Comparison of ENCODE assay signal across 9 mouse cellular contexts in genomic region chr17:14672402-14672801, GRCm38 (mm10). TPM values are rescaled to one million over a fixed set of nuclear protein-coding genes. Genes with fewer than 3 reads are reported as not detected.
DNase-seq lines count a peak whose midpoint lies in the region; ATAC-seq lines count a peak whose summit lies in the region.
"Had no signal": no experiment of that assay in that cellular context is flagged by ENCODE, and none has a peak within 500 bp of the region (broad histone marks: within the 10 kb centered on the region; RNA-seq: fewer than 3 reads in every experiment).

No protein-coding gene starts in this region.

- peak; percentile 26 for DNase-seq in embryonic facial prominence, embryonic 14.5 days (ENCODE audit: low spot score)
- no peak for DNase-seq in embryonic facial prominence, embryonic 10.5 days (ENCODE audit: low spot score)
- DNase-seq in heart, adult 9 months (ENCODE audit: low spot score in 2 of 2): peak; percentile 86 to 89
- peak; percentile 64 for DNase-seq in lung, postnatal 14 days
- DNase-seq in kidney, postnatal 14 days: no peak

- H3K9me3 ChIP-seq in embryonic facial prominence, embryonic 14.5 days (ENCODE audit: control insufficient read depth, low read length): no peaks in the 10 kb centered on the region
- H3K9me3 ChIP-seq in embryonic facial prominence, embryonic 10.5 days: no peaks in the 10 kb centered on the region
- no peaks in the 10 kb centered on the region for H3K9me3 ChIP-seq in neural tube, embryonic 14.5 days (ENCODE audit: control insufficient read depth, low read length)
- H3K9me3 ChIP-seq in neural tube, embryonic 15.5 days (replicated peaks): no peaks in the 10 kb centered on the region
- H3K9me3 ChIP-seq in liver, embryonic 12.5 days (replicated peaks): no peaks in the 10 kb centered on the region
- H3K9me3 ChIP-seq: neural tube, embryonic 12.5 days had no signal

- H3K4me2 ChIP-seq in embryonic facial prominence, embryonic 14.5 days (ENCODE audit: low read depth, low read length): no peak overlapping the region
- H3K4me2 ChIP-seq in neural tube, embryonic 14.5 days (ENCODE audit: low read depth, low read length): no peak overlapping the region
- no peak overlapping the region for H3K4me2 ChIP-seq in neural tube, embryonic 15.5 days
- H3K4me2 ChIP-seq in liver, embryonic 12.5 days: no peak overlapping the region
- H3K4me2 ChIP-seq: neural tube, embryonic 12.5 days had no signal

- no peak for ATAC-seq in embryonic facial prominence, embryonic 14.5 days (ENCODE audit: low read depth)
- ATAC-seq in neural tube, embryonic 14.5 days (ENCODE audit: low read depth): peak; percentile 38; the same call in 1 of the 2 replicates
- ATAC-seq in neural tube, embryonic 15.5 days (ENCODE audit: low FRiP score): no peak
- no peak for ATAC-seq in liver, embryonic 12.5 days

- H3K4me3 ChIP-seq in embryonic facial prominence, embryonic 14.5 days (ENCODE audit: low read depth, low read length): no peak overlapping the region
- no peak overlapping the region for H3K4me3 ChIP-seq in embryonic facial prominence, embryonic 10.5 days
- no peak overlapping the region for H3K4me3 ChIP-seq in neural tube, embryonic 14.5 days (ENCODE audit: low read depth, low read length)
- H3K4me3 ChIP-seq in neural tube, embryonic 15.5 days (replicated peaks): no peak overlapping the region
- no peak overlapping the region for H3K4me3 ChIP-seq in liver, embryonic 12.5 days
- H3K4me3 ChIP-seq: neural tube, embryonic 12.5 days had no signal

- no peaks in the 10 kb centered on the region for H3K27me3 ChIP-seq in embryonic facial prominence, embryonic 14.5 days (replicated peaks; ENCODE audit: control insufficient read depth, insufficient read depth, low read length)
- no peaks in the 10 kb centered on the region for H3K27me3 ChIP-seq in embryonic facial prominence, embryonic 10.5 days (replicated peaks; ENCODE audit: low read depth, poor library complexity, severe bottlenecking)
- no peaks in the 10 kb centered on the region for H3K27me3 ChIP-seq in neural tube, embryonic 14.5 days (ENCODE audit: control insufficient read depth, insufficient read depth, low read length)
- H3K27me3 ChIP-seq in neural tube, embryonic 15.5 days (replicated peaks): no peaks in the 10 kb centered on the region
- no peaks in the 10 kb centered on the region; the same call in 1 of the 2 replicates for H3K27me3 ChIP-seq in liver, embryonic 12.5 days (replicated peaks)
- H3K27me3 ChIP-seq: neural tube, embryonic 12.5 days had no signal

- H3K9ac ChIP-seq in embryonic facial prominence, embryonic 14.5 days (ENCODE audit: low read depth, low read length): no peak overlapping the region
- no peak overlapping the region for H3K9ac ChIP-seq in neural tube, embryonic 14.5 days (replicated peaks; ENCODE audit: low read depth, low read length)
- H3K9ac ChIP-seq in neural tube, embryonic 15.5 days (replicated peaks): no peak overlapping the region
- no peak overlapping the region for H3K9ac ChIP-seq in liver, embryonic 12.5 days
- H3K9ac ChIP-seq: neural tube, embryonic 12.5 days had no signal

- H3K27ac ChIP-seq in embryonic facial prominence, embryonic 14.5 days (replicated peaks; ENCODE audit: low read depth, low read length): no peak overlapping the region
- no peak overlapping the region for H3K27ac ChIP-seq in embryonic facial prominence, embryonic 10.5 days (replicated peaks)
- H3K27ac ChIP-seq in neural tube, embryonic 14.5 days (ENCODE audit: low read depth, low read length): no peak overlapping the region
- no peak overlapping the region for H3K27ac ChIP-seq in neural tube, embryonic 15.5 days (replicated peaks)
- no peak overlapping the region for H3K27ac ChIP-seq in liver, embryonic 12.5 days
- H3K27ac ChIP-seq: neural tube, embryonic 12.5 days had no signal

- no peaks in the 10 kb centered on the region for H3K4me1 ChIP-seq in embryonic facial prominence, embryonic 14.5 days (ENCODE audit: control insufficient read depth, insufficient read depth, low read length)
- H3K4me1 ChIP-seq in embryonic facial prominence, embryonic 10.5 days: no peaks in the 10 kb centered on the region
- H3K4me1 ChIP-seq in neural tube, embryonic 14.5 days (ENCODE audit: control insufficient read depth, insufficient read depth, low read length): no peaks in the 10 kb centered on the region
- peaks cover 5% of the 10 kb centered on the region; the same call in 1 of the 2 replicates for H3K4me1 ChIP-seq in neural tube, embryonic 15.5 days
- H3K4me1 ChIP-seq in liver, embryonic 12.5 days: no peaks in the 10 kb centered on the region
- H3K4me1 ChIP-seq: neural tube, embryonic 12.5 days had no signal

- peaks cover 78% of the 10 kb centered on the region for H3K36me3 ChIP-seq in embryonic facial prominence, embryonic 14.5 days (ENCODE audit: control insufficient read depth, insufficient read depth, low read length)
- H3K36me3 ChIP-seq in embryonic facial prominence, embryonic 10.5 days (replicated peaks): no peaks in the 10 kb centered on the region
- H3K36me3 ChIP-seq in neural tube, embryonic 14.5 days (ENCODE audit: control insufficient read depth, insufficient read depth, low read length): no peaks in the 10 kb centered on the region
- no peaks in the 10 kb centered on the region for H3K36me3 ChIP-seq in neural tube, embryonic 15.5 days
- no peaks in the 10 kb centered on the region for H3K36me3 ChIP-seq in liver, embryonic 12.5 days
- H3K36me3 ChIP-seq: neural tube, embryonic 12.5 days had no signal

- 60% methylated on average over 5 of the region's 5 CpGs for WGBS in embryonic facial prominence, embryonic 14.5 days
- 49% methylated on average over 5 of the region's 5 CpGs for WGBS in embryonic facial prominence, embryonic 10.5 days
- WGBS in neural tube, embryonic 14.5 days: 50% methylated on average over 5 of the region's 5 CpGs
- 44% methylated on average over 5 of the region's 5 CpGs for WGBS in neural tube, embryonic 15.5 days
- 51% methylated on average over 5 of the region's 5 CpGs for WGBS in liver, embryonic 12.5 days (ENCODE audit: insufficient replicate concordance)

RNA-seq across cellular contexts. Expression of gene Thbs2, which starts 21.6 kb away (rescaled TPM):
- polyA plus RNA-seq in embryonic facial prominence, embryonic 14.5 days (2014; fragmentation: Nextera tagmentation; extraction: Ambion mirVana): 133 and 141 TPM in 2 replicates
- 1.3 and 1.9 TPM in 2 replicates for polyA plus RNA-seq in embryonic facial prominence, embryonic 10.5 days (2016; fragmentation: Nextera tagmentation; extraction: Ambion mirVana)
- 3.9 and 9.8 TPM in 2 replicates for polyA plus RNA-seq in neural tube, embryonic 14.5 days (2014; fragmentation: Nextera tagmentation; extraction: Ambion mirVana)
- 9.3 and 15.8 TPM in 2 replicates for polyA plus RNA-seq in neural tube, embryonic 15.5 days (2015; fragmentation: Nextera tagmentation; extraction: Ambion mirVana)
- 0.84 and 0.98 TPM in 2 replicates for polyA plus RNA-seq in liver, embryonic 12.5 days (2016; fragmentation: Nextera tagmentation; extraction: Ambion mirVana)

Comparison
In these comparisons a context has a peak if more than half of its experiments do, and no peak if none do; other contexts are left out.
1. DNase-seq: peak in embryonic facial prominence, embryonic 14.5 days (single experiment), heart, adult 9 months (2 of 2) and lung, postnatal 14 days (single experiment); none in embryonic facial prominence, embryonic 10.5 days (single experiment) and kidney, postnatal 14 days (single experiment).